Mouse (Mus musculus) liver, adult 2 months (tissue): ENCODE data around the gene Rpl36. TPM values are rescaled to one million over a fixed set of nuclear protein-coding genes. Genes with fewer than 3 reads are reported as not detected.

Experiments
- DNase-seq: peaks from one replicate; pipeline ENCODE4 v3.0.0-alpha.2; 2011; ENCODE audit warnings: low read depth, low spot score; ENCODE audit errors: extremely low read depth
- H3K27ac ChIP-seq: fragments of 200-500 bp; replicated peaks from 2 replicates; pipeline ENCODE4 v1.5.1; 2012; ENCODE audit warnings: low read depth, mild to moderate bottlenecking, control low read depth, inconsistent platforms, low read length; ENCODE audit not compliant: insufficient read depth
- H3K27me3 ChIP-seq: fragments of 200-500 bp; 2 replicates; pipeline ENCODE4 v1.6.1; 2012; ENCODE audit warnings: mild to moderate bottlenecking, moderate library complexity, low read length, inconsistent platforms; ENCODE audit not compliant: control insufficient read depth, insufficient read depth
- H3K36me3 ChIP-seq: fragments of 200-500 bp; 2 replicates; pipeline ENCODE4 v1.6.1; 2012; ENCODE audit warnings: low read length, inconsistent platforms; ENCODE audit not compliant: control insufficient read depth, insufficient read depth
- H3K4me1 ChIP-seq: fragments of 200-500 bp; 2 replicates; pipeline ENCODE4 v1.6.1; 2011; ENCODE audit warnings: low read length; ENCODE audit not compliant: control insufficient read depth, insufficient read depth
- H3K4me3 ChIP-seq: fragments of 200-500 bp; 2 replicates; pipeline ENCODE4 v1.5.1; 2011; ENCODE audit warnings: low read depth, mild to moderate bottlenecking, control low read depth, low read length, moderate library complexity; ENCODE audit not compliant: insufficient read depth
- H3K79me2 ChIP-seq: fragments of 200-500 bp; 2 replicates; pipeline ENCODE4 v1.6.1; 2012; ENCODE audit warnings: inconsistent platforms, mild to moderate bottlenecking, low read length, moderate library complexity; ENCODE audit not compliant: control insufficient read depth, insufficient read depth
- H3K9ac ChIP-seq: fragments of 200-500 bp; 2 replicates; pipeline ENCODE4 v1.6.1; 2012; ENCODE audit warnings: low read depth, mild to moderate bottlenecking, control low read depth, inconsistent platforms, low read length
- CTCF ChIP-seq: fragments of 200-500 bp; IDR thresholded peaks from 2 replicates; pipeline ENCODE4 v1.5.1; 2011; ENCODE audit warnings: low read depth, low read length, control low read depth
- POLR2A ChIP-seq: fragments of 200-500 bp; IDR thresholded peaks from 2 replicates; pipeline ENCODE4 v1.6.1; 2011; ENCODE audit warnings: low read length, control low read depth; ENCODE audit not compliant: insufficient read depth; ENCODE audit errors: extremely low read depth
- WGBS: fragments of 180-500 bp; shearing (Covaris S2); methylation state at CpG from one replicate; pipeline ENCODE4 v1.1.7; 2018; 5-methylcytosine and 5-hydroxymethylcytosine counted together
- polyA plus RNA-seq: library from polyadenylated mRNA; depleted of rRNA; stranded (reverse); fragments of >200 nt; gene quantifications from 2 replicates; pipeline ENCODE4 v1.2.3, GENCODE M21; 2012
- total RNA-seq: library from RNA; depleted of rRNA; stranded (reverse); fragments of >200 nt; gene quantifications from 2 replicates; pipeline ENCODE4 v1.2.3, GENCODE M21; 2014

The Rpl36 gene
- total and polyA plus RNA-seq, 2 experiments: 820 to 1,134 TPM

DNA sequence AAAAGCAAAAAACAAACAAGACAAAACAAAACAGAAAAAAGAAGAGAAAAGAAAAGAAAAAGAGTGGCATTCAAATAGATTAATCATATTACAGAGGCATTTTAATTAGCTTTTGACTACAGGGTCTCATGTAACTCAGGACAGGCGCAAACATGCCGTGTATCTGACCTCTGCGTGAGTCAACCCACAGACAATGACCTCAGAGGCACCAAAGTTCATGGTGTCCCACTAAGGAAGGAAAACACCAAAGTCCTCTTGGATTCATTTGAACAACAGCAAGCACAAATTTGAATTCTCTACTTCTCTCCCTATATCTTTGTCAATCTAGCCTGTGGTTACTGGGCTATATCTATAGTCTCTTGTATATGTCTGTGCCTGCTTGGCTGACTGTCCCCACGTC is 30.0 kb downstream of the Rpl36 start:
- H3K27me3 ChIP-seq: no peaks in the 10 kb centered on the region
- H3K79me2 ChIP-seq: no peaks in the 10 kb centered on the region
- TF ChIP-seq POLR2A (no peak), CTCF (no peak)
- no peak overlapping the region for H3K4me3 ChIP-seq
- peaks cover 1% of the 10 kb centered on the region; the same call in 1 of the 2 replicates for H3K4me1 ChIP-seq
- WGBS: 20% methylated on average over 4 of the region's 4 CpGs
- no peaks in the 10 kb centered on the region for H3K36me3 ChIP-seq
- peak overlapping the region; percentile 49; the same call in 1 of the 2 replicates for H3K27ac ChIP-seq
- peak; percentile 88 for DNase-seq
- H3K9ac ChIP-seq: no peak overlapping the region

DNA sequence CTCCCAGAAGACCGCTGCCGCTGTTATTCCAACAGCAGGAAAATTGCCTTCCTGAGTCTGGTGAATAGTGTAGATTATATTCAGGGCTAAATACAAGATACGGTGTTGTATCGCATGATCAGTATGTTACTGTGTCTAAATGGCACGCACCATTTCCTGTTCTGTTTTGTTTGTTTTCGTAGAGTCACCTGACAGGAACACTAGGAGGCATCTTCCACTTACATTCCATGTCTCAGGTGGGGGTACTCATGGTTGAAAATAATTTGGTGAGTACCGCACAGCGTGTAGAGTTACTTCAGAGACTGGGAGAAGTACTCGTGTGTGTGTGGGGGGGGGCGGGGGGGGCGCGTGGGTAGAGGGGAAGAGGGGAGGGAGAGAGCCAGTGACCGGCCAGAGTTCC is 34.3 kb downstream of the Rpl36 start:
- Histone ChIP-seq H3K4me3 (no peak overlapping the region), H3K27ac (no peak overlapping the region), H3K36me3 (no peaks in the 10 kb centered on the region), H3K4me1 (peaks cover 1% of the 10 kb centered on the region; the same call in 1 of the 2 replicates), H3K79me2 (no peaks in the 10 kb centered on the region), H3K9ac (no peak overlapping the region), H3K27me3 (no peaks in the 10 kb centered on the region)
- no peak for TF ChIP-seq CTCF
- TF ChIP-seq POLR2A: no peak
- no peak for DNase-seq
- WGBS: 63% methylated on average over 13 of the region's 13 CpGs

DNA sequence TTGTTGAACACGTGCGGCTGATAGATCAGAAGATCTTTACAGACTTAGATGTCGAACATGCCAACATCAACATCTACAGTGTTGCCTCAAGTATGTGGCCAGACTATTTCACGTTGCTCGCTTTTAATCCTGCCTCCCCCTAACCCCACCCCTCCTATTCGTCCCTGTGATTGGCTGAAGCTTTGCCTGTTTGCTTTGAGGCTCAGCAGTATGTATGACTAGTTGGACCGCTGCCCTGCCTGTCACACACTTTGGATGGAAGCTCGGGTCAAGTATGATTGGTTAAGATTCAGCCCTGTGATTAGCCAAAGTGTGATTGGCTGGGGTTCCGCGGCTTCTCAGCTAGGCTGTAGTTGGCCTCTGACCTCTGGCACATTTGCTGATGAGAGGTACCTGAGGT is 38.6 kb downstream of the Rpl36 start:
- Histone ChIP-seq H3K9ac (no peak overlapping the region), H3K36me3 (no peaks in the 10 kb centered on the region), H3K4me1 (no peaks in the 10 kb centered on the region), H3K4me3 (no peak overlapping the region), H3K27me3 (no peaks in the 10 kb centered on the region), H3K79me2 (no peaks in the 10 kb centered on the region), H3K27ac (peak overlapping the region; percentile 37; the same call in 1 of the 2 replicates)
- peak; percentile 87 for DNase-seq
- TF ChIP-seq POLR2A (no peak), CTCF (no peak)
- WGBS: 10% methylated on average over 10 of the region's 10 CpGs

DNA sequence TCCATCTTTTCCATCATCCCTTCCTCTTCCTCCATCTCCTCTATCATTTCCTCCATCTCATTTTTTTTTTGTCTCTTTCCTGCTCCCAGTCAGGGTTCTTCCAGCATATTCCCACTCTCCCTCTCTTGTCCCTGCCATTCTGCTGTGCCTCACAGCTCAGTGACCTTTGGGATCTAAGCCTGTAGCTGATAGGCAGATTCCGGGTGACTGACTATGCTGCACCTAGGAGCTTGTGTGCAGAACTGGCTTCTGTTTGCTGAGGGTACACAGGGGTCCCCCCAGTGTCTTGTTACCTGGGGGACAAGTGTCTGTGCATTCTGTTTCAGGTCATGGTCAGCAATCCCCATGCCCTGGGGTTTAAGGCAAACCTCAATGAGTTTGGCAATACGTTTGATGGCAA is 41.6 kb downstream of the Rpl36 start:
- H3K27me3 ChIP-seq: no peaks in the 10 kb centered on the region
- H3K4me1 ChIP-seq: no peaks in the 10 kb centered on the region
- H3K4me3 ChIP-seq: no peak overlapping the region
- no peaks in the 10 kb centered on the region for H3K79me2 ChIP-seq
- TF ChIP-seq POLR2A (no peak), CTCF (no peak)
- DNase-seq: no peak
- no peaks in the 10 kb centered on the region for H3K36me3 ChIP-seq
- WGBS: 30% methylated on average over 2 of the region's 2 CpGs
- no peak overlapping the region for H3K27ac ChIP-seq
- no peak overlapping the region for H3K9ac ChIP-seq

GRCm38 (mm10) chr17:56655311-56655710 is 42.1 kb downstream of the Rpl36 start:
- 41% methylated on average over 3 of the region's 3 CpGs for WGBS
- DNase-seq: no peak
- Histone ChIP-seq H3K79me2 (no peaks in the 10 kb centered on the region), H3K36me3 (no peaks in the 10 kb centered on the region), H3K27ac (no peak overlapping the region), H3K9ac (no peak overlapping the region), H3K4me3 (no peak overlapping the region), H3K4me1 (no peaks in the 10 kb centered on the region), H3K27me3 (no peaks in the 10 kb centered on the region)
- TF ChIP-seq CTCF (no peak), POLR2A (no peak)

GRCm38 (mm10) chr17:56656171-56656570 is 43.0 kb downstream of the Rpl36 start:
- Histone ChIP-seq H3K4me3 (no peak overlapping the region), H3K9ac (no peak overlapping the region), H3K27ac (no peak overlapping the region), H3K4me1 (no peaks in the 10 kb centered on the region), H3K79me2 (no peaks in the 10 kb centered on the region), H3K36me3 (no peaks in the 10 kb centered on the region), H3K27me3 (no peaks in the 10 kb centered on the region)
- no peak for DNase-seq
- WGBS: 87% methylated on average over 6 of the region's 6 CpGs
- no peak for TF ChIP-seq POLR2A
- TF ChIP-seq CTCF: no peak
